In the genomic region with DNA sequence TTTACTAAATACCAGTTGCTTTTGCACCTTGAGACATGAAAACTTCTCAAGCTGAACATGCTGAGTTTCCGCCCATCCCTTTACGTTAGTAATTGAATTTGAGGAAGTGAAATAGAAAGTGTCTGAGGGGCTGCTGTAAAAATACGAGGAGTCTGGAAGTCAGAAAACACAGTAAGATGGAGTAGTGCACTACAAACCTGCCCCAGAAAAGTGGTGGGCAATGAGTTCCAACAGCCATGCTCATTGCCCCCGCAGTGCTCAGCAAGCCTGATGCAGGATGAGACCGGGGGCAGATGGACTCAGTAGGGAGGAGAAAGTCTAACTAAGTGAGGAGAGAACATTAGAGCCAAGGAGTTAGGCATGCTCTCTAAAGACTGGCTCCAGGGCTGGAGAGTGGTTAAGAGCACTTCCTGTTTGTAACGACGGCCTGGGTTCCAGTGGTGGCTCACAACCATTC, we compare ENCODE assay signal across 20 mouse cellular contexts. TPM values are rescaled to one million over a fixed set of nuclear protein-coding genes. Genes with fewer than 3 reads are reported as not detected.
DNase-seq lines count a peak whose midpoint lies in the region; ATAC-seq and TF ChIP-seq lines count a peak whose summit lies in the region.
"Had no signal": no experiment of that assay in that cellular context is flagged by ENCODE, and none has a peak within 500 bp of the region (broad histone marks: within the 10 kb centered on the region; RNA-seq: fewer than 3 reads in every experiment).

No protein-coding gene starts in this region.

- no peaks in the 10 kb centered on the region for H3K27me3 ChIP-seq in liver, embryonic 16.5 days (ENCODE audit: control insufficient read depth, insufficient read depth, low read depth, low read length)
- no peaks in the 10 kb centered on the region for H3K27me3 ChIP-seq in midbrain, embryonic 16.5 days (ENCODE audit: control insufficient read depth, insufficient read depth, low read depth, low read length)
- H3K27me3 ChIP-seq: forebrain, embryonic 12.5 days; midbrain, embryonic 13.5 days had no signal

- H3K4me3 ChIP-seq in bone marrow macrophage, adult 2 months (ENCODE audit: insufficient read depth, low read length), result peak overlapping the region; percentile 48
- no peak overlapping the region for H3K4me3 ChIP-seq in liver, embryonic 16.5 days (ENCODE audit: low read depth, low read length)
- H3K4me3 ChIP-seq in midbrain, embryonic 16.5 days (ENCODE audit: low read depth, low read length), result no peak overlapping the region
- H3K4me3 ChIP-seq: forebrain, embryonic 12.5 days; heart, embryonic 10.5 days; midbrain, embryonic 13.5 days had no signal

- TF ChIP-seq POLR2A in bone marrow macrophage, adult 2 months (IDR thresholded peaks at IDR 0.05; ENCODE audit: borderline replicate concordance, low read depth, low read length), result no peak

- peaks cover 25% of the 10 kb centered on the region for H3K4me1 ChIP-seq in bone marrow macrophage, adult 2 months (ENCODE audit: control insufficient read depth, insufficient read depth, low read length)
- no peaks in the 10 kb centered on the region for H3K4me1 ChIP-seq in liver, embryonic 16.5 days (ENCODE audit: control insufficient read depth, low read depth, low read length)
- no peaks in the 10 kb centered on the region for H3K4me1 ChIP-seq in midbrain, embryonic 16.5 days (ENCODE audit: control insufficient read depth, insufficient read depth, low read length)
- H3K4me1 ChIP-seq: heart, embryonic 10.5 days; midbrain, embryonic 13.5 days had no signal

- TF ChIP-seq CTCF in bone marrow macrophage, adult 2 months (IDR thresholded peaks at IDR 0.05; ENCODE audit: low read depth, low read length), result no peak

- no peak overlapping the region for H3K9ac ChIP-seq in liver, embryonic 16.5 days (ENCODE audit: low read depth, low read length)
- H3K9ac ChIP-seq in midbrain, embryonic 16.5 days (ENCODE audit: low read depth, low read length), result no peak overlapping the region
- H3K9ac ChIP-seq: forebrain, embryonic 12.5 days; lung, embryonic 14.5 days; midbrain, embryonic 13.5 days had no signal

- no peak overlapping the region for H3K4me2 ChIP-seq in liver, embryonic 16.5 days (ENCODE audit: low read depth, low read length)
- no peak overlapping the region for H3K4me2 ChIP-seq in midbrain, embryonic 16.5 days (ENCODE audit: low read length)
- H3K4me2 ChIP-seq: forebrain, embryonic 12.5 days; lung, embryonic 14.5 days; midbrain, embryonic 13.5 days had no signal

- peak; percentile 19 to 44 for DNase-seq in spleen, adult 18-20 months
- DNase-seq in spleen, postnatal 14 days (ENCODE audit: low spot score in 2 of 2), result no peak
- peak; percentile 66 to 80 for DNase-seq in spleen, postnatal 36 days (ENCODE audit: low spot score in 2 of 2)
- DNase-seq in embryo, embryonic 10.5 days (ENCODE audit: low spot score), result no peak
- DNase-seq: adrenal gland, postnatal 14 days; layer of hippocampus, adult 9-11 months; left cerebral cortex, postnatal 4 days; lung, embryonic 14.5 days had no signal

- peak overlapping the region; percentile 90 for H3K27ac ChIP-seq in bone marrow macrophage, adult 2 months (ENCODE audit: insufficient read depth, low read depth, low read length)
- H3K27ac ChIP-seq in liver, embryonic 16.5 days (ENCODE audit: low read length), result peak overlapping the region; percentile 65
- no peak overlapping the region for H3K27ac ChIP-seq in midbrain, embryonic 16.5 days (ENCODE audit: low read length)
- H3K27ac ChIP-seq: forebrain, embryonic 12.5 days; heart, embryonic 10.5 days; kidney, postnatal 0 days; midbrain, embryonic 13.5 days had no signal

- H3K36me3 ChIP-seq in liver, embryonic 16.5 days (ENCODE audit: control insufficient read depth, insufficient read depth), result no peaks in the 10 kb centered on the region
- H3K36me3 ChIP-seq in midbrain, embryonic 16.5 days (ENCODE audit: control insufficient read depth, insufficient read depth, low read length), result no peaks in the 10 kb centered on the region
- H3K36me3 ChIP-seq: forebrain, embryonic 12.5 days; heart, embryonic 10.5 days; midbrain, embryonic 13.5 days had no signal

- whole genome bisulfite sequencing in liver, embryonic 16.5 days (ENCODE audit: insufficient replicate concordance), result 47% methylated on average over 7 of the region's 7 CpGs
- WGBS in midbrain, embryonic 16.5 days, result 86% methylated on average over 7 of the region's 7 CpGs

- ATAC-seq in liver, embryonic 16.5 days (ENCODE audit: low read depth), result no peak
- no peak for ATAC-seq in midbrain, embryonic 16.5 days
- ATAC-seq: intestine, embryonic 16.5 days; midbrain, embryonic 13.5 days had no signal

- no peaks in the 10 kb centered on the region for H3K9me3 ChIP-seq in liver, embryonic 16.5 days (replicated peaks; ENCODE audit: control insufficient read depth, low read length)
- no peaks in the 10 kb centered on the region for H3K9me3 ChIP-seq in midbrain, embryonic 16.5 days (replicated peaks; ENCODE audit: control insufficient read depth, low read length, poor library complexity, severe bottlenecking)
- H3K9me3 ChIP-seq: forebrain, embryonic 12.5 days; heart, embryonic 10.5 days; midbrain, embryonic 13.5 days had no signal

RNA-seq across cellular contexts. Expression of gene Baz1a, which starts 5.3 kb away (rescaled TPM):
- 19.8 and 22.2 TPM in 2 replicates for polyA plus RNA-seq in bone marrow macrophage, adult 2 months (2012; ENCODE audit: insufficient read depth, insufficient read length, missing spikeins)
- polyA plus RNA-seq in liver, embryonic 16.5 days (2015; fragmentation: Nextera tagmentation; extraction: Ambion mirVana), result 23.6 and 26.8 TPM in 2 replicates
- 1.9 and 5.1 TPM in 2 replicates for polyA plus RNA-seq in midbrain, embryonic 16.5 days (2015; fragmentation: Nextera tagmentation; extraction: Ambion mirVana)

RNA-seq across cellular contexts. Expression of gene Gm20403, which starts 33.1 kb away (rescaled TPM):
- polyA plus RNA-seq in bone marrow macrophage, adult 2 months (2012; ENCODE audit: insufficient read depth, insufficient read length, missing spikeins), result not detected in 2 replicates
- not detected in 2 replicates for polyA plus RNA-seq in liver, embryonic 16.5 days (2015; fragmentation: Nextera tagmentation; extraction: Ambion mirVana)
- not detected in 2 replicates for polyA plus RNA-seq in midbrain, embryonic 16.5 days (2015; fragmentation: Nextera tagmentation; extraction: Ambion mirVana)
- polyA plus RNA-seq: embryonic facial prominence, embryonic 14.5 days; forebrain, embryonic 12.5 days; heart, embryonic 10.5 days; hindbrain, embryonic 11.5 days; intestine, embryonic 16.5 days; kidney, postnatal 0 days; lung, embryonic 14.5 days; midbrain, embryonic 13.5 days; neural tube, embryonic 11.5 days; stomach, embryonic 14.5 days had no signal

Comparison
In these comparisons a context has a peak if more than half of its experiments do, and no peak if none do; other contexts are left out.
1. DNase-seq: peak in spleen, adult 18-20 months (2 of 2) and spleen, postnatal 36 days (2 of 2); none in spleen, postnatal 14 days (0 of 2) and embryo, embryonic 10.5 days (single experiment).